26 mouse cellular contexts compared by ENCODE assay signal in the genomic region with DNA sequence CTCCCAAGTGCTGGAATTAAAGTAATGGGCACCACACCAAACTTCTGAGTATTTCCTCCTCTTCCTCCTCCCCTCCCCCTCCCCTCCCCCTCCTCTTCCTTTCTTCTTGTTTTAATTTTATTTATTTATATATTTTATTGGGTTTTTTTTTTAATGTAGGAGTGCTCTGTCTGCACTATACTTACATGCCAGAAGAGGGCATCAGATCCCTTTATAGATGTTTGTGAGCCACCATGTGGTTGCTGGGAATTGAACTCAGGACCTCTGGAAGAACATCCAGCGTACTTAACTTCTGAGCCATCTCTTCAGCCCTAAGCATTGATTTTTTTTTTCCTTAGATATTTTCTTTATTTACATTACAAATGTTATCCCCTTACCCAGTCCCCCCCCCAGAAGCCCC. TPM values are rescaled to one million over a fixed set of nuclear protein-coding genes. Genes with fewer than 3 reads are reported as not detected.
DNase-seq lines count a peak whose midpoint lies in the region; ATAC-seq and TF ChIP-seq lines count a peak whose summit lies in the region.
"Had no signal": no experiment of that assay in that cellular context is flagged by ENCODE, and none has a peak within 500 bp of the region (broad histone marks: within the 10 kb centered on the region; RNA-seq: fewer than 3 reads in every experiment).

No protein-coding gene starts in this region.

- no peaks in the 10 kb centered on the region for H3K27me3 ChIP-seq in kidney, postnatal 0 days (ENCODE audit: insufficient read depth, low read length)
- H3K27me3 ChIP-seq in kidney, embryonic 15.5 days, result no peaks in the 10 kb centered on the region
- no peaks in the 10 kb centered on the region for H3K27me3 ChIP-seq in CH12.LX (replicated peaks)
- H3K27me3 ChIP-seq: embryonic facial prominence, embryonic 13.5 days; forebrain, embryonic 15.5 days; heart, embryonic 12.5 days; limb, embryonic 12.5 days; midbrain, embryonic 13.5 days; neural tube, embryonic 13.5 days had no signal

- no peaks in the 10 kb centered on the region for H3K36me3 ChIP-seq in kidney, postnatal 0 days (ENCODE audit: insufficient read depth, low read length)
- no peaks in the 10 kb centered on the region for H3K36me3 ChIP-seq in kidney, embryonic 15.5 days
- H3K36me3 ChIP-seq in CH12.LX (replicated peaks in 1 of 2; ENCODE audit: control insufficient read depth in 1 of 2, insufficient read depth in 1 of 2, low read length in 1 of 2), result no peaks in the 10 kb centered on the region
- H3K36me3 ChIP-seq: embryonic facial prominence, embryonic 13.5 days; forebrain, embryonic 10.5 days; forebrain, embryonic 15.5 days; heart, embryonic 12.5 days; limb, embryonic 12.5 days; midbrain, embryonic 13.5 days; neural tube, embryonic 13.5 days had no signal

- peak; percentile 27 for DNase-seq in CD4-positive, CD25-positive, alpha-beta regulatory T cell, adult 2 months (ENCODE audit: low read depth, low spot score)
- no peak for DNase-seq in kidney, postnatal 0 days (ENCODE audit: low spot score)
- DNase-seq in CH12.LX (ENCODE audit: extremely low read depth) (no peak), R1 (ENCODE audit: low read depth, low spot score) (peak; percentile 21)
- DNase-seq in urinary bladder, postnatal 14 days (ENCODE audit: low spot score), result no peak
- DNase-seq: adrenal gland, postnatal 14 days; cerebellum, adult 11-12 months; cerebellum, postnatal 10 days; gastrocnemius, postnatal 10 days; kidney, adult 18-20 months; kidney, postnatal 4 days; lung, postnatal 36 days; right cerebral cortex, postnatal 4 days; thymus, adult 2 months; thymus, postnatal 36 days had no signal

- TF ChIP-seq POLR2A in CH12.LX (IDR thresholded peaks at IDR 0.05; ENCODE audit: low read depth, low read length), result no peak

- no peak for TF ChIP-seq EP300 in CH12.LX (IDR thresholded peaks at IDR 0.05; ENCODE audit: low read length)

- H3K9me3 ChIP-seq in kidney, postnatal 0 days (replicated peaks; ENCODE audit: low read length), result no peaks in the 10 kb centered on the region
- 0 out of 2 replicates have a peak, but pooled peaks cover 3% of the 10 kb centered on the region for H3K9me3 ChIP-seq in kidney, embryonic 15.5 days (replicated peaks)
- no peaks in the 10 kb centered on the region for H3K9me3 ChIP-seq in CH12.LX (replicated peaks; ENCODE audit: low read length)
- H3K9me3 ChIP-seq: embryonic facial prominence, embryonic 13.5 days; forebrain, embryonic 10.5 days; forebrain, embryonic 15.5 days; heart, embryonic 12.5 days; limb, embryonic 12.5 days; midbrain, embryonic 13.5 days; neural tube, embryonic 13.5 days had no signal

- no peaks in the 10 kb centered on the region for H3K4me1 ChIP-seq in kidney, postnatal 0 days (replicated peaks; ENCODE audit: insufficient read depth, low read length)
- H3K4me1 ChIP-seq in kidney, embryonic 15.5 days, result peaks cover 22% of the 10 kb centered on the region; the same call in 1 of the 2 replicates
- peaks cover 0 to 15% of the 10 kb centered on the region in 2 experiments; a peak in 2 of 4 replicates for H3K4me1 ChIP-seq in CH12.LX (ENCODE audit: control insufficient read depth in 1 of 2, insufficient read depth in 2 of 2)
- H3K4me1 ChIP-seq: embryonic facial prominence, embryonic 13.5 days; forebrain, embryonic 15.5 days; heart, embryonic 12.5 days; limb, embryonic 12.5 days had no signal

- no peak overlapping the region for H3K27ac ChIP-seq in kidney, postnatal 0 days
- H3K27ac ChIP-seq in kidney, embryonic 15.5 days, result no peak overlapping the region
- H3K27ac ChIP-seq in CH12.LX (ENCODE audit: insufficient read depth, low read depth), result no peak overlapping the region
- H3K27ac ChIP-seq: embryonic facial prominence, embryonic 13.5 days; forebrain, embryonic 10.5 days; forebrain, embryonic 15.5 days; hindbrain, embryonic 14.5 days; limb, embryonic 12.5 days; midbrain, embryonic 13.5 days; neural tube, embryonic 13.5 days had no signal

- 0 out of 2 replicates have a peak, but pooled peaks have one; percentile 22 for TF ChIP-seq CTCF in kidney, postnatal 0 days (IDR thresholded peaks at IDR 0.05; ENCODE audit: low read depth)
- peak in 1 of 2 experiments; percentile 25; a peak in 1 of 4 replicates for TF ChIP-seq CTCF in CH12.LX (conservative IDR thresholded peaks at IDR 0.05 in 1 of 2, IDR thresholded peaks at IDR 0.05 in 1 of 2; ENCODE audit: low read depth in 2 of 2, low read length in 2 of 2)

- TF ChIP-seq RAD21 in CH12.LX (IDR thresholded peaks at IDR 0.05; ENCODE audit: low read depth, low read length), result no peak; the same call in 1 of the 2 replicates

- in situ Hi-C loops in CH12.LX (cut with MboI; ENCODE audit: low pct_ligation_motif_present, low pct_unique_long_range_greater_than_20kb, low sequenced_read_pairs), result no loop called here

- H3K9ac ChIP-seq in kidney, postnatal 0 days (ENCODE audit: low read depth, low read length), result no peak overlapping the region
- no peak overlapping the region for H3K9ac ChIP-seq in kidney, embryonic 15.5 days
- H3K9ac ChIP-seq in CH12.LX (ENCODE audit: insufficient read depth, low read depth), result no peak overlapping the region
- H3K9ac ChIP-seq: embryonic facial prominence, embryonic 13.5 days; forebrain, embryonic 15.5 days; heart, embryonic 12.5 days; hindbrain, embryonic 14.5 days; limb, embryonic 12.5 days; midbrain, embryonic 13.5 days; neural tube, embryonic 13.5 days had no signal

- H3K4me2 ChIP-seq in kidney, postnatal 0 days (ENCODE audit: low read length), result no peak overlapping the region
- no peak overlapping the region for H3K4me2 ChIP-seq in kidney, embryonic 15.5 days
- H3K4me2 ChIP-seq in CH12.LX (ENCODE audit: insufficient read depth, low read depth, poor library complexity, severe bottlenecking), result no peak overlapping the region
- H3K4me2 ChIP-seq: embryonic facial prominence, embryonic 13.5 days; forebrain, embryonic 15.5 days; heart, embryonic 12.5 days; hindbrain, embryonic 14.5 days; limb, embryonic 12.5 days; liver, embryonic 11.5 days; midbrain, embryonic 13.5 days; neural tube, embryonic 13.5 days had no signal

- no peak for ATAC-seq in CD4-positive, CD25-positive, alpha-beta regulatory T cell, adult 4 months
- ATAC-seq in kidney, postnatal 0 days (replicated peaks; ENCODE audit: low FRiP score, low read depth), result no peak
- no peak for ATAC-seq in kidney, embryonic 15.5 days (replicated peaks; ENCODE audit: low FRiP score)
- ATAC-seq: forebrain, embryonic 15.5 days; midbrain, embryonic 13.5 days had no signal

- 97% methylated on average over 1 of the region's 1 CpGs for WGBS in kidney, postnatal 0 days
- 100% methylated on average over 1 of the region's 1 CpGs for WGBS in kidney, embryonic 15.5 days

- H3K4me3 ChIP-seq in kidney, postnatal 0 days (replicated peaks; ENCODE audit: low read depth, low read length), result no peak overlapping the region
- no peak overlapping the region for H3K4me3 ChIP-seq in kidney, embryonic 15.5 days (replicated peaks)
- H3K4me3 ChIP-seq in CH12.LX (replicated peaks in 1 of 3; ENCODE audit: low read depth in 2 of 3, low read length in 2 of 3, poor library complexity in 1 of 3), result no peak overlapping the region
- H3K4me3 ChIP-seq: embryonic facial prominence, embryonic 13.5 days; forebrain, embryonic 10.5 days; forebrain, embryonic 15.5 days; heart, embryonic 12.5 days; limb, embryonic 12.5 days; midbrain, embryonic 13.5 days; neural tube, embryonic 13.5 days had no signal

- no peaks in the 10 kb centered on the region for H3K79me2 ChIP-seq in CH12.LX (replicated peaks; ENCODE audit: control insufficient read depth, extremely low read depth, insufficient read depth, poor library complexity, severe bottlenecking)

- dilution Hi-C loops in CH12.LX (cut with MboI; ENCODE audit: extremely low pct_ligation_motif_present, extremely low pct_unique_long_range_greater_than_20kb, low sequenced_read_pairs), result no loop called here

TF ChIP-seq in CH12.LX, 34 proteins besides CTCF, POLR2A, EP300 and RAD21:
- TF ChIP-seq SMC3 (IDR thresholded peaks at IDR 0.05; ENCODE audit: low read depth, low read length) (peak; percentile 20), NRF1 (IDR thresholded peaks at IDR 0.05; ENCODE audit: low read depth, low read length) (no peak)

RNA-seq across cellular contexts. Expression of a gene that starts 19.3 kb away (rescaled TPM):
- polyA plus RNA-seq in CD4-positive, CD25-positive, alpha-beta regulatory T cell, adult 4 months (2017; shearing (Covaris generic)), result 10 to 100 TPM; 85.5 to 94.9 TPM
- 79.2 and 83.7 TPM in 2 replicates for polyA plus RNA-seq in kidney, postnatal 0 days (2015; fragmentation: Nextera tagmentation; extraction: Ambion mirVana)
- polyA plus RNA-seq in kidney, embryonic 15.5 days (2015; fragmentation: Nextera tagmentation; extraction: Ambion mirVana), result 82.5 and 85.7 TPM in 2 replicates
- 78.5 TPM in 2 replicates for total RNA-seq in CH12.LX (2012; rRNA removed)
- total RNA-seq in CH12.LX (2014; rRNA removed), result 252 and 268 TPM in 2 replicates
- 78.9 and 103 TPM in 2 replicates for polyA plus RNA-seq in CH12.LX (2012; ENCODE audit: insufficient read length, low read depth)

RNA-seq across cellular contexts. Expression of a gene that starts 37.0 kb away (rescaled TPM):
- 10 to 100 TPM; 12.8 to 17.3 TPM for polyA plus RNA-seq in CD4-positive, CD25-positive, alpha-beta regulatory T cell, adult 4 months (2017; shearing (Covaris generic))
- 8.9 and 9.2 TPM in 2 replicates for polyA plus RNA-seq in kidney, postnatal 0 days (2015; fragmentation: Nextera tagmentation; extraction: Ambion mirVana)
- polyA plus RNA-seq in kidney, embryonic 15.5 days (2015; fragmentation: Nextera tagmentation; extraction: Ambion mirVana), result 8.3 and 8.7 TPM in 2 replicates
- total RNA-seq in CH12.LX (2012; rRNA removed) (24.1 and 28.9 TPM in 2 replicates), CH12.LX (2014; rRNA removed) (41.5 and 47.5 TPM in 2 replicates)
- polyA plus RNA-seq in CH12.LX (2012; ENCODE audit: insufficient read length, low read depth), result 30.7 and 36.8 TPM in 2 replicates

Comparison
In these comparisons a context has a peak if more than half of its experiments do, and no peak if none do; other contexts are left out.
1. DNase-seq: peak in CD4-positive, CD25-positive, alpha-beta regulatory T cell, adult 2 months (single experiment) and R1 (single experiment); none in kidney, postnatal 0 days (single experiment), CH12.LX (single experiment) and urinary bladder, postnatal 14 days (single experiment).